Mouse (Mus musculus): Measurements from ENCODE around the gene Cpsf4l. TPM values are rescaled to one million over a fixed set of nuclear protein-coding genes. Genes with fewer than 3 reads are reported as not detected.

Cpsf4l gene
- total and polyA plus RNA-seq, 3 experiments: 0.13 to 0.43 TPM; not detected in 1

GRCm38 (mm10) chr11:113751484-113752084 is 41.8 kb upstream of the Cpsf4l start, which contains the start of gene Cdc42ep4:
Gene Cdc42ep4, minus strand, starts transcription at chr11:113751881.
- no peaks in the 10 kb centered on the region for H3K79me2 ChIP-seq (replicated peaks; ENCODE audit: control insufficient read depth, extremely low read depth, insufficient read depth, poor library complexity, severe bottlenecking)
- peak; percentile 96 for DNase-seq (ENCODE audit: extremely low read depth)
- peak within 1 kb of the TSS; percentile 53 for H3K9ac ChIP-seq (ENCODE audit: insufficient read depth, low read depth)
- peak within 1 kb of the TSS; percentile 59 to 82 (median 77) for H3K4me3 ChIP-seq (replicated peaks in 1 of 3; ENCODE audit: low read depth in 2 of 3, low read length in 2 of 3, poor library complexity in 1 of 3)
- no peaks in the 10 kb centered on the region for H3K27me3 ChIP-seq (replicated peaks)
- peaks cover 0 to 41% of the 10 kb centered on the region in 2 experiments; a peak in 2 of 4 replicates for H3K4me1 ChIP-seq (ENCODE audit: control insufficient read depth in 1 of 2, insufficient read depth in 2 of 2)
- H3K27ac ChIP-seq (ENCODE audit: insufficient read depth, low read depth): peak within 1 kb of the TSS; percentile 24; the same call in 1 of the 2 replicates
- in situ Hi-C loops (cut with MboI; ENCODE audit: low pct_ligation_motif_present, low pct_unique_long_range_greater_than_20kb, low sequenced_read_pairs): loop anchor here (5.0 kb wide), 1 partner anchor 61 kb away; no protein-coding TSS in a partner anchor
- H3K36me3 ChIP-seq (replicated peaks in 1 of 2; ENCODE audit: control insufficient read depth in 1 of 2, insufficient read depth in 1 of 2, low read length in 1 of 2): peaks cover 0 to 15% of the 10 kb centered on the region in 2 experiments
- dilution Hi-C loops (cut with MboI; ENCODE audit: extremely low pct_ligation_motif_present, extremely low pct_unique_long_range_greater_than_20kb, low sequenced_read_pairs): no loop called here
- no peaks in the 10 kb centered on the region for H3K9me3 ChIP-seq (replicated peaks; ENCODE audit: low read length)
- TF ChIP-seq ELF1 (IDR thresholded peaks at IDR 0.05; ENCODE audit: low read depth, low read length) (no peak; the same call in 1 of the 2 replicates), CTCF (conservative IDR thresholded peaks at IDR 0.05 in 1 of 2, IDR thresholded peaks at IDR 0.05 in 1 of 2; ENCODE audit: low read depth in 2 of 2, low read length in 2 of 2) (no peak), SIN3A (IDR thresholded peaks at IDR 0.05; ENCODE audit: low read length) (peak; percentile 73), UBTF (IDR thresholded peaks at IDR 0.05; ENCODE audit: low read depth, low read length) (no peak; the same call in 1 of the 2 replicates), JUND (conservative IDR thresholded peaks at IDR 0.05; ENCODE audit: low read depth, low read length) (no peak), MAX (IDR thresholded peaks at IDR 0.05; ENCODE audit: low read length) (peak; percentile 16; the same call in 1 of the 2 replicates), TBP (conservative IDR thresholded peaks at IDR 0.05; ENCODE audit: low read depth, low read length) (peak; percentile 67), HCFC1 (IDR thresholded peaks at IDR 0.05; ENCODE audit: low read depth, low read length) (peak; percentile 39; the same call in 1 of the 2 replicates), EP300 (IDR thresholded peaks at IDR 0.05; ENCODE audit: low read length) (no peak), KAT2A (IDR thresholded peaks at IDR 0.05; ENCODE audit: insufficient replicate concordance, low read length) (0 out of 2 replicates have a peak, but pooled peaks have one; percentile 17), PAX5 (IDR thresholded peaks at IDR 0.05; ENCODE audit: low read length) (no peak), SMC3 (IDR thresholded peaks at IDR 0.05; ENCODE audit: low read depth, low read length) (no peak), E2F4 (IDR thresholded peaks at IDR 0.05; ENCODE audit: insufficient replicate concordance, low read depth, low read length) (peak; percentile 31; the same call in 1 of the 2 replicates), TCF12 (IDR thresholded peaks at IDR 0.05; ENCODE audit: low read depth, low read length) (peak; percentile 70), CHD1 (IDR thresholded peaks at IDR 0.05; ENCODE audit: low read depth, low read length) (no peak; the same call in 1 of the 2 replicates), MAZ (IDR thresholded peaks at IDR 0.05; ENCODE audit: low read depth, low read length) (peak; percentile 90), POLR2AphosphoS2 (IDR thresholded peaks at IDR 0.05; ENCODE audit: low read depth, low read length) (peak; percentile 54; the same call in 1 of the 2 replicates), JUN (IDR thresholded peaks at IDR 0.05; ENCODE audit: insufficient read depth, low read depth, low read length) (0 out of 2 replicates have a peak, but pooled peaks have one; percentile 12), CHD2 (IDR thresholded peaks at IDR 0.05; ENCODE audit: low read length) (no peak; the same call in 1 of the 2 replicates), NELFE (IDR thresholded peaks at IDR 0.05; ENCODE audit: low read depth, low read length) (peak; percentile 77), MXI1 (IDR thresholded peaks at IDR 0.05; ENCODE audit: low read depth, low read length) (peak; percentile 81), ETS1 (conservative IDR thresholded peaks at IDR 0.05; ENCODE audit: low read depth, low read length) (no peak; the same call in 1 of the 2 replicates), GABPA (IDR thresholded peaks at IDR 0.05; ENCODE audit: insufficient replicate concordance, low read depth, low read length) (no peak), POLR2A (IDR thresholded peaks at IDR 0.05; ENCODE audit: low read depth, low read length) (peak; percentile 79), ZMIZ1 (IDR thresholded peaks at IDR 0.05; ENCODE audit: low read depth, low read length) (peak; percentile 87), MEF2A (IDR thresholded peaks at IDR 0.05; ENCODE audit: borderline replicate concordance, low read depth, low read length) (peak; percentile 23; the same call in 1 of the 2 replicates), IRF4 (IDR thresholded peaks at IDR 0.05; ENCODE audit: low read depth, low read length) (peak; percentile 68; the same call in 1 of the 2 replicates), NRF1 (IDR thresholded peaks at IDR 0.05; ENCODE audit: low read depth, low read length) (peak; percentile 19; the same call in 1 of the 2 replicates)
- peak within 1 kb of the TSS; percentile 72 for H3K4me2 ChIP-seq (ENCODE audit: insufficient read depth, low read depth, poor library complexity, severe bottlenecking)

Measured in CH12.LX (cell line).